Mouse (Mus musculus) thymus, adult 2 months (tissue): Measurements from ENCODE around the gene Pex13.

Source experiments
- CTCF ChIP-seq: fragments of 200-500 bp; IDR thresholded peaks from 2 replicates; pipeline ENCODE4 v1.5.1; 2012; ENCODE audit warnings: mild to moderate bottlenecking, control low read depth, low read length, moderate library complexity, borderline replicate concordance; ENCODE audit not compliant: control insufficient read depth, poor library complexity, insufficient read depth; ENCODE audit errors: extremely low read depth
- POLR2A ChIP-seq: fragments of 200-500 bp; IDR thresholded peaks from 2 replicates; pipeline ENCODE4 v1.6.1; 2012; ENCODE audit warnings: mild to moderate bottlenecking, low read length, control low read depth, moderate library complexity; ENCODE audit not compliant: control insufficient read depth, poor library complexity, insufficient read depth; ENCODE audit errors: extremely low read depth

DNA sequence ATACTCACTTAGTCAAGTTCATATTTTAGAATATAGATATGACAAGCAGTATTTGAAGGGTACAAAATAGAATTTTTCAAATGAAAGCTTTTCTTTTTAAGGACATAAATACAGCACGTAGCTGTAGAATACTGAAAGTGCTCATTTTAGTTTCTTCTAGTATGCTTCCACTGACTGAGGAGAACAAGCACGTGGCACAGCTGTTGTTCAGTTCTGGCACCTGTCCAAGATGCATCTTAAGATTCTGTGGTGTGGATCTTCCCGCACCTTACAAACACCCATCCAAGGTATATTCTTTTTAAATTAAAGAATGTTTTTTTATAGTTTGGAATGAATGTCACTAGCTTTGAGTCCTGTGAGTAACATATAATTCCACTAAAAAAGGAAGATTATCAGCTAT is 1.4 kb upstream of the Pex13 start:
- TF ChIP-seq CTCF (no peak), POLR2A (no peak)
